Comparison of ENCODE assay signal across 22 mouse cellular contexts in the genomic region with DNA sequence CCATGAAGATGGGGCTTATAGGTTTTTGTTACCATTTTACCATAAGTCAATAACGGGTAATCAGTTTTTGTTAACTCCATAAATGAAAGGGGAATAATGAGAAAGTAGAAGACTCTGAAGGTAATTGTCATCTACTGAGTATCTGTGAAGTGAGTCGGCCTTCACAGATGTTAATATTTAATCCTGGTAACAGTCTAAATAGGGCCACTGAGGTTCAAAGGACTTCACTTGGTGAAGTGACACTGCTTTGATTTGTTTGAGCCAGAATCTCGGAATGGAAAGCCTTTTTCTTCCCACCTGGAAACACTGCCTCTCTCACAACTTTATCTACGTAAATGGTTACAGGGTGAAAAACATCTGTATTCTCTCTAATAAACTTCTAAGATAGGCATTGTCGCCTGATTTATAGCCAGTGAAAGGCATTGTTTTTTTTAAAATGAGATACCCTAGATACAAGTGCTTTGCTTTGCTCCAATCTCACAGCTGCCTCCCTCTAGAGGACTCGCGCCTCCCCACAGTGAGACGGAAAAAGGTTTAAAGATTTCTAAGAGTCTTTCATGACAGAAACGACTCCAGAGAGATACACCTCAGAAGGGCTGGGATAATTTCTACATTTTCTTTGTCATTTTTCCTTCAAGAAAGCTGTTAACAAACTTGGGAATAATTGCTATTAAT. TPM values are rescaled to one million over a fixed set of nuclear protein-coding genes. Genes with fewer than 3 reads are reported as not detected.
DNase-seq lines count a peak whose midpoint lies in the region; ATAC-seq and TF ChIP-seq lines count a peak whose summit lies in the region.
"Had no signal": no experiment of that assay in that cellular context is flagged by ENCODE, and none has a peak within 500 bp of the region (broad histone marks: within the 10 kb centered on the region; RNA-seq: fewer than 3 reads in every experiment).

No protein-coding gene starts in this region.

- WGBS in cerebellum, adult 2 months = 9% methylated on average over 9 of the region's 9 CpGs
- 45% methylated on average over 9 of the region's 9 CpGs for WGBS in liver, embryonic 12.5 days (ENCODE audit: insufficient replicate concordance)
- 19% methylated on average over 9 of the region's 9 CpGs for WGBS in small intestine, adult 2 months

- no peaks in the 10 kb centered on the region for H3K9me3 ChIP-seq in liver, embryonic 12.5 days (replicated peaks)
- H3K9me3 ChIP-seq: embryonic facial prominence, embryonic 15.5 days; forebrain, embryonic 10.5 days; heart, embryonic 13.5 days; hindbrain, embryonic 13.5 days had no signal

- H3K4me1 ChIP-seq in cerebellum, adult 2 months (ENCODE audit: control insufficient read depth, insufficient read depth, low read length) = peaks cover 5% of the 10 kb centered on the region
- no peaks in the 10 kb centered on the region for H3K4me1 ChIP-seq in liver, embryonic 12.5 days
- peaks cover 9% of the 10 kb centered on the region; the same call in 1 of the 2 replicates for H3K4me1 ChIP-seq in small intestine, adult 2 months (ENCODE audit: control insufficient read depth, insufficient read depth, insufficient read length, low read length)
- H3K4me1 ChIP-seq: embryonic facial prominence, embryonic 15.5 days; forebrain, embryonic 10.5 days; hindbrain, embryonic 13.5 days had no signal

- no peaks in the 10 kb centered on the region for H3K36me3 ChIP-seq in liver, embryonic 12.5 days
- no peaks in the 10 kb centered on the region for H3K36me3 ChIP-seq in small intestine, adult 2 months (ENCODE audit: control insufficient read depth, insufficient read depth, low read length)
- H3K36me3 ChIP-seq: embryonic facial prominence, embryonic 15.5 days; forebrain, embryonic 10.5 days; heart, embryonic 13.5 days; hindbrain, embryonic 13.5 days had no signal

- TF ChIP-seq CTCF in cerebellum, adult 2 months (IDR thresholded peaks at IDR 0.05; ENCODE audit: borderline replicate concordance, insufficient read depth, low read depth, low read length) = no peak
- TF ChIP-seq CTCF in layer of hippocampus, adult 2 months (conservative IDR thresholded peaks at IDR 0.05) = peak; percentile 19
- peak; percentile 13; the same call in 1 of the 2 replicates for TF ChIP-seq CTCF in small intestine, adult 2 months (IDR thresholded peaks at IDR 0.05; ENCODE audit: extremely low read depth, insufficient read length, insufficient replicate concordance, low read depth, low read length)

- H3K4me2 ChIP-seq in liver, embryonic 12.5 days = peak overlapping the region; percentile 19
- H3K4me2 ChIP-seq: embryonic facial prominence, embryonic 15.5 days; heart, embryonic 13.5 days; hindbrain, embryonic 13.5 days had no signal

- ATAC-seq in liver, embryonic 12.5 days = no peak
- ATAC-seq: midbrain, embryonic 16.5 days had no signal

- no peaks in the 10 kb centered on the region for H3K27me3 ChIP-seq in cerebellum, adult 2 months (ENCODE audit: control insufficient read depth, insufficient read depth, low read length)
- H3K27me3 ChIP-seq in liver, embryonic 12.5 days (replicated peaks) = no peaks in the 10 kb centered on the region
- H3K27me3 ChIP-seq in small intestine, adult 2 months (ENCODE audit: control insufficient read depth, insufficient read depth, low read length) = no peaks in the 10 kb centered on the region
- H3K27me3 ChIP-seq: embryonic facial prominence, embryonic 15.5 days; hindbrain, embryonic 13.5 days had no signal

- TF ChIP-seq POLR2A in cerebellum, adult 2 months (IDR thresholded peaks at IDR 0.05; ENCODE audit: borderline replicate concordance, insufficient read depth, low read length) = no peak
- no peak for TF ChIP-seq POLR2A in small intestine, adult 2 months (IDR thresholded peaks at IDR 0.05; ENCODE audit: low read depth, low read length)

- H3K27ac ChIP-seq in cerebellum, adult 2 months (ENCODE audit: insufficient read depth, low read length) = peak overlapping the region; percentile 93
- H3K27ac ChIP-seq in layer of hippocampus, adult 2 months = no peak overlapping the region
- peak overlapping the region; percentile 45; the same call in 1 of the 2 replicates for H3K27ac ChIP-seq in liver, embryonic 12.5 days
- H3K27ac ChIP-seq in small intestine, adult 2 months (ENCODE audit: insufficient read depth, low read depth, low read length) = peak overlapping the region; percentile 94
- H3K27ac ChIP-seq: embryonic facial prominence, embryonic 15.5 days; forebrain, embryonic 10.5 days; heart, embryonic 13.5 days; hindbrain, embryonic 13.5 days; left cerebral cortex, adult 2 months; stomach, postnatal 0 days had no signal

- peak overlapping the region; percentile 66 for H3K4me3 ChIP-seq in cerebellum, adult 2 months (replicated peaks; ENCODE audit: insufficient read depth, low read depth, low read length)
- H3K4me3 ChIP-seq in layer of hippocampus, adult 2 months = no peak overlapping the region
- H3K4me3 ChIP-seq in liver, embryonic 12.5 days = no peak overlapping the region
- peak overlapping the region; percentile 53; the same call in 1 of the 2 replicates for H3K4me3 ChIP-seq in small intestine, adult 2 months (ENCODE audit: low read depth, low read length)
- H3K4me3 ChIP-seq: embryonic facial prominence, embryonic 15.5 days; forebrain, embryonic 10.5 days; heart, embryonic 13.5 days; hindbrain, embryonic 13.5 days; left cerebral cortex, adult 2 months had no signal

- DNase-seq in cerebellum, adult 2 months = no peak
- no peak for DNase-seq in cerebellum, postnatal 36 days
- DNase-seq in layer of hippocampus, adult 2 months (ENCODE audit: low spot score in 2 of 2) = no peak
- no peak for DNase-seq in layer of hippocampus, postnatal 14 days (ENCODE audit: low spot score in 2 of 2)
- no peak for DNase-seq in adrenal gland, adult 2 months
- no peak for DNase-seq in gastrocnemius, postnatal 25 days
- DNase-seq: gastrocnemius, postnatal 10 days; heart, adult 18-20 months; left cerebral cortex, postnatal 4 days; lung, adult 18-20 months; lung, postnatal 36 days; right cerebral cortex, postnatal 4 days; thymus, postnatal 14 days had no signal

- no peak overlapping the region for H3K9ac ChIP-seq in liver, embryonic 12.5 days
- H3K9ac ChIP-seq: embryonic facial prominence, embryonic 15.5 days; heart, embryonic 13.5 days; hindbrain, embryonic 13.5 days had no signal

RNA-seq across cellular contexts. Expression of gene Dck, which starts 31.3 kb away (rescaled TPM):
- 16.6 and 17.3 TPM in 2 replicates for polyA plus RNA-seq in cerebellum, adult 2 months (2012; rRNA removed)
- total RNA-seq in layer of hippocampus, adult 2 months (2021) = 10 to 100 TPM; 13.7 to 14.9 TPM
- total RNA-seq in layer of hippocampus, postnatal 14 days (2021) = 10 to 100 TPM; 15.0 to 16.2 TPM
- 96.1 and 100 TPM in 2 replicates for polyA plus RNA-seq in liver, embryonic 12.5 days (2016; fragmentation: Nextera tagmentation; extraction: Ambion mirVana)
- polyA plus RNA-seq in small intestine, adult 2 months (2012; rRNA removed) = 1.1 and 1.3 TPM in 2 replicates
- 1 to 10 TPM; 2.6 to 4.2 TPM for total RNA-seq in adrenal gland, adult 2 months (2021)
- 2.5 and 3.4 TPM in 2 replicates for polyA plus RNA-seq in adrenal gland, adult 2 months (2012; rRNA removed)
- 1 to 10 TPM; 1.4 to 2.1 TPM for total RNA-seq in gastrocnemius, postnatal 25 days (2021)

Comparison
In these comparisons a context has a peak if more than half of its experiments do, and no peak if none do; other contexts are left out.
1. H3K4me3 ChIP-seq: peak in cerebellum, adult 2 months (single experiment) and small intestine, adult 2 months (single experiment); none in layer of hippocampus, adult 2 months (single experiment) and liver, embryonic 12.5 days (single experiment).